Mouse (Mus musculus) small intestine, adult 2 months (tissue): ENCODE data around the gene Usp3. TPM values are rescaled to one million over a fixed set of nuclear protein-coding genes. Genes with fewer than 3 reads are reported as not detected.

Source experiments
- H3K27ac ChIP-seq: fragments of 200-500 bp; 2 replicates; pipeline ENCODE4 v1.5.1; 2012; ENCODE audit warnings: low read depth, low read length, control low read depth, inconsistent platforms; ENCODE audit not compliant: insufficient read depth
- H3K27me3 ChIP-seq: fragments of 200-500 bp; 2 replicates; pipeline ENCODE4 v1.6.1; 2012; ENCODE audit warnings: mild to moderate bottlenecking, moderate library complexity, low read length, inconsistent platforms; ENCODE audit not compliant: control insufficient read depth, insufficient read depth
- H3K36me3 ChIP-seq: fragments of 200-500 bp; 2 replicates; pipeline ENCODE4 v1.6.1; 2012; ENCODE audit warnings: mild to moderate bottlenecking, low read length, control low read depth, inconsistent platforms; ENCODE audit not compliant: control insufficient read depth, insufficient read depth
- H3K4me1 ChIP-seq: fragments of 200-500 bp; 2 replicates; pipeline ENCODE4 v1.6.1; 2012; ENCODE audit warnings: low read length, inconsistent platforms, mixed read lengths; ENCODE audit not compliant: control insufficient read depth, insufficient read depth, insufficient read length
- H3K4me3 ChIP-seq: fragments of 200-500 bp; 2 replicates; pipeline ENCODE4 v1.5.1; 2012; ENCODE audit warnings: low read depth, mild to moderate bottlenecking, control low read depth, inconsistent platforms, low read length, moderate library complexity
- CTCF ChIP-seq: fragments of 200-500 bp; IDR thresholded peaks from 2 replicates; pipeline ENCODE4 v1.5.1; 2012; ENCODE audit warnings: low read depth, mild to moderate bottlenecking, control low read depth, inconsistent platforms, low read length, moderate library complexity, mixed read lengths; ENCODE audit not compliant: insufficient replicate concordance, insufficient read length; ENCODE audit errors: extremely low read depth
- POLR2A ChIP-seq: fragments of 200-500 bp; IDR thresholded peaks from 2 replicates; pipeline ENCODE4 v1.6.1; 2012; ENCODE audit warnings: low read depth, mild to moderate bottlenecking, control low read depth, inconsistent platforms, low read length, moderate library complexity
- WGBS: fragments of 180-500 bp; shearing (Covaris S2); methylation state at CpG from one replicate; pipeline ENCODE4 v1.1.7; 2018; 5-methylcytosine and 5-hydroxymethylcytosine counted together
- polyA plus RNA-seq: library from polyadenylated mRNA; depleted of rRNA; stranded (reverse); fragments of >200 nt; gene quantifications from 2 replicates; pipeline ENCODE4 v1.2.3, GENCODE M21; 2012

The Usp3 gene
- polyA plus RNA-seq, 1 experiment = 19.8 TPM

- Histone ChIP-seq H3K4me1 (peaks cover 23% of the 10 kb centered on the region; the same call in 1 of the 2 replicates), H3K36me3 (no peaks in the 10 kb centered on the region), H3K27me3 (no peaks in the 10 kb centered on the region), H3K27ac (peak overlapping the region; percentile 74), H3K4me3 (no peak overlapping the region)
- TF ChIP-seq POLR2A (no peak), CTCF (no peak)
- 78% methylated on average over 1 of the region's 1 CpGs for WGBS
Observed at GRCm38 (mm10) chr9:66603907-66604306, 11.0 kb upstream of the Usp3 start.

GRCm38 (mm10) chr9:66601006-66601405 lies 8.1 kb upstream of the Usp3 start:
- no peaks in the 10 kb centered on the region for H3K36me3 ChIP-seq
- H3K4me3 ChIP-seq = no peak overlapping the region
- TF ChIP-seq CTCF (no peak), POLR2A (no peak)
- no peaks in the 10 kb centered on the region for H3K27me3 ChIP-seq
- 72% methylated on average over 2 of the region's 2 CpGs for WGBS
- peaks cover 23% of the 10 kb centered on the region; the same call in 1 of the 2 replicates for H3K4me1 ChIP-seq
- no peak overlapping the region for H3K27ac ChIP-seq

GRCm38 (mm10) chr9:66600551-66600950 lies 7.6 kb upstream of the Usp3 start:
- no peaks in the 10 kb centered on the region for H3K27me3 ChIP-seq
- H3K4me3 ChIP-seq = no peak overlapping the region
- H3K27ac ChIP-seq = no peak overlapping the region
- no peak for TF ChIP-seq CTCF
- TF ChIP-seq POLR2A = no peak
- peaks cover 20% of the 10 kb centered on the region; the same call in 1 of the 2 replicates for H3K4me1 ChIP-seq
- 84% methylated on average over 2 of the region's 2 CpGs for WGBS
- H3K36me3 ChIP-seq = no peaks in the 10 kb centered on the region

DNA sequence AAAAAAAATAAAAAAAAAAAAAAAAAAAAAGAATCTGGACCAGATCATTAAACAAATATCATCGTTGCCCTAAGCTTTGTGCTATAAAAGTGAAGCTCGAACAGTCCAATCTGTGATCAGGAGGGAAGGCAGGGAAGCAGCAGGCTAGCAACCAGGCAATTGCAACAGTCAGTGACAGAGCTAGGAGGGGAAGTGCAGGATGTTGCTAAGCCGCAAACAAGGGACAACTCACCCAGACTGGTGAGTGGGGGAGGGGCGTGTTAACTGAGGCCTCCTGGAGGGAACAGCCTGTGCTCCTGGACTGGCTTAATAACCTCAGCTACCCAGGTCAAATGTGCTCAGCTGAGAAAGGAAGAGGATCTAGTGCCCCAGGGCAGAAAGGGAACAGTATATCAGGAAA lies 6.6 kb upstream of the Usp3 start:
- 40% methylated on average over 4 of the region's 4 CpGs for WGBS
- Histone ChIP-seq H3K4me3 (no peak overlapping the region), H3K36me3 (no peaks in the 10 kb centered on the region), H3K27ac (peak overlapping the region; percentile 25; the same call in 1 of the 2 replicates), H3K27me3 (no peaks in the 10 kb centered on the region), H3K4me1 (peaks cover 12% of the 10 kb centered on the region; the same call in 1 of the 2 replicates)
- TF ChIP-seq POLR2A (no peak), CTCF (no peak)

- H3K27ac ChIP-seq = 0 out of 2 replicates have a peak overlapping the region, but pooled peaks have one; percentile 27
- WGBS = 83% methylated on average over 5 of the region's 5 CpGs
Observed at GRCm38 (mm10) chr9:66598636-66599035, 5.7 kb upstream of the Usp3 start.

DNA sequence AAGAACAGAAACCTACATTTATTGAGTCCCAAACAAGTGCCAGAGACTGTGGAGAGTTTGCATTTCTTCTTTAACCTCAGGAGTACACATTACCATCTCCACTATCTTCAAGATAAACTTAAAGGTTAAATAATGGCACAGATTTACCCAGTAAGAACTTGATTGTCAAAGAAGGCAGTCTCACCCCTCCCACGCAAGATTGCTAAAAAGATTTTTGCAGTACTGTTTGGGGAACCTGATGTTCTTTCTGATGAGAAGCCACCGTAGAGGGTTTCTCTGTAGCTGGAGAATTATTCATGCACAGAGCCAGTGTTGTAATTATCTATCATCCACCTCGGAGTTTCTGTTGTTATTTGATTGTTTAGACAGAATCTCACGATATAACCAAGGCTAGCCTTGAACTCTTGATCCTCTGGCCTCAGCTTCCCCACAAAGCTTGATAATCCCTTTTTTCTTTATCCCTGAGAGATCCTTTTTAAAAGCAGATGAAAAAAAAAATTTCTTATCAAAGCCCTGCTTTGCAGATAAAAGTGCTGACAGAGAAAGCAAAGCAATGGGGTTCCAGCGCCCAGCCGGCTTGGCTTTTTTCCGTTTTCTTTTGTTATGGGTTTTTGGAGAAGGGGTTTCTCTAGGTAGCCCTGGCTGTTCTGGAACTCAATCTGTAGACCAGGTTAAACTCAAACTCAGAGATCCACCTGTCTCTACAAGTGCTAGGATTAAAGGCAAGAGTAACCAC lies 4.7 kb upstream of the Usp3 start:
- no peaks in the 10 kb centered on the region for H3K27me3 ChIP-seq
- no peaks in the 10 kb centered on the region for H3K36me3 ChIP-seq
- no peak overlapping the region for H3K4me3 ChIP-seq
- TF ChIP-seq CTCF = no peak
- no peak for TF ChIP-seq POLR2A
- 76% methylated on average over 7 of the region's 7 CpGs for WGBS
- no peak overlapping the region for H3K27ac ChIP-seq
- H3K4me1 ChIP-seq = peaks cover 12% of the 10 kb centered on the region; the same call in 1 of the 2 replicates

More at GRCm38 (mm10) chr9:66598636-66599035, 5.7 kb upstream of the Usp3 start:
- TF ChIP-seq POLR2A = no peak
- no peak for TF ChIP-seq CTCF
- Histone ChIP-seq H3K36me3 (no peaks in the 10 kb centered on the region), H3K4me1 (peaks cover 12% of the 10 kb centered on the region; the same call in 1 of the 2 replicates), H3K4me3 (no peak overlapping the region), H3K27me3 (no peaks in the 10 kb centered on the region)

DNA sequence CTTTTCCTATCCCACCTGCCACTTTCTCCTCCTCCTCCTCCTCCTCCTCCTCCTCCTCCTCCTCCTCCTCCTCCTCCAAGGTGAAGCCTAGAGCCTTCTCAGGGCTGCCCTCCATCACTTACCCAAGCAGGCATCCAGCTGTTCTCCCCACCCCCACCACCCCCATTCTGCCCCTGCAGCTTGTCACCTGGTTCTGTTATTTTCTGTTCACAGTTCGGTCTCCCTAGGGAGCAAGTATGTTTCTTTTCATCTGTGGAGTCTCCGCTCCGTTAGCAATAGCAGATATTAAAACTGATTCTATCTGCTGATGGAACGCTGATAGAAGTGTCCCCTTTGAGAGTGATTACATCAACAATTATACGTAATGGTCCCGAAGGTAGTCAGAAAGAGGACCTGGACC lies 4.1 kb upstream of the Usp3 start:
- H3K27me3 ChIP-seq = no peaks in the 10 kb centered on the region
- no peak overlapping the region for H3K27ac ChIP-seq
- TF ChIP-seq CTCF = no peak
- 74% methylated on average over 6 of the region's 6 CpGs for WGBS
- no peaks in the 10 kb centered on the region for H3K36me3 ChIP-seq
- no peak overlapping the region for H3K4me3 ChIP-seq
- H3K4me1 ChIP-seq = peaks cover 12% of the 10 kb centered on the region; the same call in 1 of the 2 replicates
